23 mouse cellular contexts compared by ENCODE assay signal in the genomic region with DNA sequence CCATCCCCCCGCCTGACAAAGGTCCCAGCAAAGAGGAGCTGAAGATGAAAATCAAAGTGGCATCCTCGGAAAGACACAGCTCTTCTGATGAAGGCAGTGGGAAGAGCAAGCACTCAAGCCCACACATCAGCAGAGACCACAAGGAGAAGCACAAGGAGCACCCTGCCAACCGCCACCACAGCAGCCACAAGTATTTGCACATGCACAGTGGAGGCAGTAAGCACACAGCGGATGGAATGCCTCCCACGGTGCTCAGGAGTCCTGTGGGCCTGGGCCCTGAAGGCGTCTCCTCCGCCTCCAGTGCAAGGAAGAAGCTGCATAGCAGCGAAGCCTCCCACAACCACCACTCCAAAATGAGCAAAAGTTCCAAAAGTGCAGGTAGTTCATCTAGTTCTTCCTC. TPM values are rescaled to one million over a fixed set of nuclear protein-coding genes. Genes with fewer than 3 reads are reported as not detected.
DNase-seq lines count a peak whose midpoint lies in the region; ATAC-seq and TF ChIP-seq lines count a peak whose summit lies in the region.
"Had no signal": no experiment of that assay in that cellular context is flagged by ENCODE, and none has a peak within 500 bp of the region (broad histone marks: within the 10 kb centered on the region; RNA-seq: fewer than 3 reads in every experiment).

No protein-coding gene starts in this region.

- no peaks in the 10 kb centered on the region for H3K27me3 ChIP-seq in lung, embryonic 16.5 days (ENCODE audit: control insufficient read depth, insufficient read depth, low read depth, low read length)
- H3K27me3 ChIP-seq in embryonic facial prominence, embryonic 15.5 days = no peaks in the 10 kb centered on the region
- H3K27me3 ChIP-seq: embryonic facial prominence, embryonic 13.5 days; forebrain, embryonic 15.5 days; heart, embryonic 13.5 days had no signal

- no peak overlapping the region for H3K27ac ChIP-seq in lung, embryonic 16.5 days (ENCODE audit: low read length)
- no peak overlapping the region for H3K27ac ChIP-seq in embryonic facial prominence, embryonic 15.5 days (replicated peaks)
- H3K27ac ChIP-seq: embryonic facial prominence, embryonic 13.5 days; forebrain, embryonic 10.5 days; forebrain, embryonic 15.5 days; heart, embryonic 13.5 days had no signal

- no peaks in the 10 kb centered on the region for H3K4me1 ChIP-seq in lung, embryonic 16.5 days (replicated peaks; ENCODE audit: control insufficient read depth, insufficient read depth, low read length)
- peaks cover 3% of the 10 kb centered on the region; the same call in 1 of the 2 replicates for H3K4me1 ChIP-seq in lung, adult 2 months (ENCODE audit: control insufficient read depth, insufficient read depth, low read length)
- H3K4me1 ChIP-seq in embryonic facial prominence, embryonic 15.5 days = no peaks in the 10 kb centered on the region
- H3K4me1 ChIP-seq: embryonic facial prominence, embryonic 13.5 days; forebrain, embryonic 10.5 days; forebrain, embryonic 15.5 days had no signal

- TF ChIP-seq CTCF in lung, adult 2 months (IDR thresholded peaks at IDR 0.05; ENCODE audit: insufficient read depth, low read length) = no peak

- TF ChIP-seq POLR2A in lung, adult 2 months (IDR thresholded peaks at IDR 0.05; ENCODE audit: borderline replicate concordance, extremely low read depth, low read depth, low read length) = no peak

- H3K4me3 ChIP-seq in lung, embryonic 16.5 days (ENCODE audit: low read length) = no peak overlapping the region
- H3K4me3 ChIP-seq in lung, adult 2 months (replicated peaks; ENCODE audit: extremely low read depth, low read depth, low read length) = no peak overlapping the region
- H3K4me3 ChIP-seq in embryonic facial prominence, embryonic 15.5 days (replicated peaks) = no peak overlapping the region
- H3K4me3 ChIP-seq: embryonic facial prominence, embryonic 13.5 days; erythroblast, embryonic 14.5 days; forebrain, embryonic 10.5 days; forebrain, embryonic 15.5 days; heart, embryonic 13.5 days had no signal

- no peak overlapping the region for H3K9ac ChIP-seq in lung, embryonic 16.5 days (ENCODE audit: low read length)
- H3K9ac ChIP-seq in embryonic facial prominence, embryonic 15.5 days = no peak overlapping the region
- H3K9ac ChIP-seq: embryonic facial prominence, embryonic 13.5 days; forebrain, embryonic 15.5 days; heart, embryonic 13.5 days had no signal

- WGBS in lung, embryonic 16.5 days = 78% methylated on average over 8 of the region's 8 CpGs
- WGBS in lung, adult 2 months = 74% methylated on average over 8 of the region's 8 CpGs
- 75% methylated on average over 8 of the region's 8 CpGs for WGBS in embryonic facial prominence, embryonic 15.5 days

- DNase-seq in frontal cortex, postnatal 25 days (ENCODE audit: low spot score in 2 of 2) = no peak
- no peak for DNase-seq in lung, adult 2 months
- peak; percentile 22 for DNase-seq in Muller cell, postnatal 12 days (ENCODE audit: inconsistent ontology term)
- no peak for DNase-seq in MN1 (ENCODE audit: low spot score)
- no peak for DNase-seq in B cell, adult 2 months
- DNase-seq: adrenal gland, postnatal 10 days; cerebellum, adult 11-12 months; cerebellum, adult 9-10 months; cerebellum, postnatal 25 days; gastrocnemius, postnatal 14 days; heart, postnatal 36 days had no signal

- no peak overlapping the region for H3K4me2 ChIP-seq in lung, embryonic 16.5 days (ENCODE audit: low read depth, low read length)
- no peak overlapping the region for H3K4me2 ChIP-seq in embryonic facial prominence, embryonic 15.5 days (replicated peaks)
- H3K4me2 ChIP-seq: embryonic facial prominence, embryonic 13.5 days; forebrain, embryonic 15.5 days; heart, embryonic 13.5 days had no signal

- peak; percentile 72 for ATAC-seq in frontal cortex, adult (ENCODE audit: low TSS enrichment)
- ATAC-seq in lung, embryonic 16.5 days (ENCODE audit: low read depth) = peak; percentile 31; the same call in 1 of the 2 replicates
- ATAC-seq in embryonic facial prominence, embryonic 15.5 days (ENCODE audit: insufficient number of reproducible peaks, low FRiP score, low TSS enrichment, low read depth) = peak; percentile 73; the same call in 1 of the 2 replicates
- ATAC-seq: forebrain, embryonic 15.5 days; hindbrain, embryonic 16.5 days; inflammation-experienced regulatory T-cells, adult 6 months; intestine, postnatal 0 days had no signal

- no peaks in the 10 kb centered on the region for H3K9me3 ChIP-seq in lung, embryonic 16.5 days (ENCODE audit: control insufficient read depth, low read length)
- no peaks in the 10 kb centered on the region for H3K9me3 ChIP-seq in embryonic facial prominence, embryonic 15.5 days (replicated peaks)
- H3K9me3 ChIP-seq: embryonic facial prominence, embryonic 13.5 days; forebrain, embryonic 10.5 days; forebrain, embryonic 15.5 days; heart, embryonic 13.5 days had no signal

- peaks cover 23% of the 10 kb centered on the region for H3K36me3 ChIP-seq in lung, embryonic 16.5 days (ENCODE audit: control insufficient read depth, insufficient read depth, low read length)
- H3K36me3 ChIP-seq in embryonic facial prominence, embryonic 15.5 days = peaks cover 50% of the 10 kb centered on the region

RNA-seq across cellular contexts. Expression of a gene that starts 29.0 kb away (rescaled TPM):
- 82.3 and 86.8 TPM in 2 replicates for polyA plus RNA-seq in lung, embryonic 16.5 days (2015; fragmentation: Nextera tagmentation; extraction: Ambion mirVana)
- 21.4 and 27.6 TPM in 2 replicates for polyA plus RNA-seq in lung, adult 2 months (2012; rRNA removed)
- polyA plus RNA-seq in embryonic facial prominence, embryonic 15.5 days (2015; fragmentation: Nextera tagmentation; extraction: Ambion mirVana) = 84.1 and 84.4 TPM in 2 replicates

RNA-seq across cellular contexts. Expression of a gene that starts 51.9 kb away (rescaled TPM):
- polyA plus RNA-seq in lung, embryonic 16.5 days (2015; fragmentation: Nextera tagmentation; extraction: Ambion mirVana) = 0.82 and 1.0 TPM in 2 replicates
- polyA plus RNA-seq in lung, adult 2 months (2012; rRNA removed) = 1.7 and 2.7 TPM in 2 replicates
- 1.2 and 1.6 TPM in 2 replicates for polyA plus RNA-seq in embryonic facial prominence, embryonic 15.5 days (2015; fragmentation: Nextera tagmentation; extraction: Ambion mirVana)
- polyA plus RNA-seq: embryonic facial prominence, embryonic 13.5 days; erythroblast, embryonic 14.5 days; forebrain, embryonic 10.5 days; heart, postnatal 0 days; intestine, postnatal 0 days had no signal
